Mouse (Mus musculus) MEL (cell line): ENCODE results near the gene Nkiras2. TPM values are rescaled to one million over a fixed set of nuclear protein-coding genes. Genes with fewer than 3 reads are reported as not detected.

Source experiments
- DNase-seq: peaks from one replicate; pipeline ENCODE4 v3.0.0; 2011; ENCODE audit warnings: low read depth, low spot score
- H3K27ac ChIP-seq: 2 replicates; pipeline ENCODE4 v1.5.1; 2012; ENCODE audit warnings: low read depth, mild to moderate bottlenecking, control low read depth, low read length, moderate library complexity; ENCODE audit not compliant: control insufficient read depth
- H3K27me3 ChIP-seq, 2 experiments: fragments of 150-350 bp in 1 of 2; sonication (generic) in 1 of 2; 2 replicates each; pipeline ENCODE4 v1.6.1; 2012; ENCODE audit warnings: low read length in 2 of 2, mild to moderate bottlenecking in 2 of 2, improper control_type of control experiment in 1 of 2, moderate library complexity in 1 of 2; ENCODE audit not compliant: insufficient read depth in 2 of 2, control insufficient read depth in 1 of 2
- H3K36me3 ChIP-seq, 2 experiments: 2 replicates each; pipeline ENCODE4 v1.6.1; 2012 to 2014; ENCODE audit warnings: low read length in 2 of 2, improper control_type of control experiment in 1 of 2, inconsistent platforms in 1 of 2, mild to moderate bottlenecking in 1 of 2; ENCODE audit not compliant: insufficient read depth in 2 of 2, control insufficient read depth in 1 of 2
- H3K4me1 ChIP-seq, 2 experiments: fragments of 150-350 bp in 1 of 2; sonication (generic) in 1 of 2; 2 replicates each; pipeline ENCODE4 v1.6.1; 2012; ENCODE audit warnings: low read length in 2 of 2, improper control_type of control experiment in 1 of 2, mild to moderate bottlenecking in 1 of 2; ENCODE audit not compliant: insufficient read depth in 2 of 2, control insufficient read depth in 1 of 2
- H3K4me3 ChIP-seq, 2 experiments: fragments of 150-350 bp in 1 of 2; sonication (generic) in 1 of 2; 2 replicates each; pipeline ENCODE4 v1.5.1; 2012; ENCODE audit warnings: low read depth in 2 of 2, low read length in 2 of 2, mild to moderate bottlenecking in 2 of 2, moderate library complexity in 2 of 2, control low read depth in 1 of 2, improper control_type of control experiment in 1 of 2; ENCODE audit not compliant: control insufficient read depth in 1 of 2, insufficient read depth in 1 of 2
- H3K79me2 ChIP-seq: 2 replicates; pipeline ENCODE4 v1.6.1; 2012; ENCODE audit warnings: mild to moderate bottlenecking, low read length, moderate library complexity; ENCODE audit not compliant: control insufficient read depth, poor library complexity, insufficient read depth
- H3K9ac ChIP-seq: 2 replicates; pipeline ENCODE4 v1.6.1; 2012; ENCODE audit warnings: low read depth, mild to moderate bottlenecking, control low read depth, low read length, moderate library complexity; ENCODE audit not compliant: control insufficient read depth, poor library complexity, severe bottlenecking
- H3K9me3 ChIP-seq: fragments of 150-350 bp; sonication (generic); replicated peaks from 2 replicates; pipeline ENCODE4 v1.6.1; 2012; ENCODE audit warnings: mild to moderate bottlenecking, low read length, improper control_type of control experiment, moderate library complexity; ENCODE audit not compliant: insufficient read depth
- BHLHE40 ChIP-seq: IDR thresholded peaks from 2 replicates; pipeline ENCODE4 v1.6.1; 2012; ENCODE audit warnings: low read depth, mild to moderate bottlenecking, inconsistent platforms, low read length, improper control_type of control experiment, borderline replicate concordance
- CHD2 ChIP-seq: IDR thresholded peaks from 2 replicates; pipeline ENCODE4 v1.6.1; 2011; ENCODE audit warnings: low read length, improper control_type of control experiment
- CTCF ChIP-seq, 3 experiments: IDR thresholded peaks in 2 of 3; conservative IDR thresholded peaks in 1 of 3; 2 replicates each; pipeline ENCODE4 v1.5.1; 2011 to 2012; ENCODE audit warnings: low read length in 3 of 3, low read depth in 2 of 3, mild to moderate bottlenecking in 2 of 3, improper control_type of control experiment in 1 of 3, inconsistent platforms in 1 of 3, mixed read lengths in 1 of 3, moderate library complexity in 1 of 3; ENCODE audit not compliant: control insufficient read depth in 1 of 3, insufficient read depth in 1 of 3, poor library complexity in 1 of 3, severe bottlenecking in 1 of 3
- ELF1 ChIP-seq: IDR thresholded peaks from 2 replicates; pipeline ENCODE4 v1.6.1; 2014; ENCODE audit warnings: low read depth, mild to moderate bottlenecking, inconsistent platforms, low read length, improper control_type of control experiment, moderate library complexity
- EP300 ChIP-seq, 2 experiments: IDR thresholded peaks; 2 replicates each; pipeline ENCODE4 v1.6.1; 2011; ENCODE audit warnings: improper control_type of control experiment in 2 of 2, low read length in 2 of 2, low read depth in 1 of 2, mild to moderate bottlenecking in 1 of 2
- ETS1 ChIP-seq: IDR thresholded peaks from 2 replicates; pipeline ENCODE4 v1.6.1; 2012; ENCODE audit warnings: low read depth, mild to moderate bottlenecking, inconsistent platforms, low read length, improper control_type of control experiment, moderate library complexity
- HCFC1 ChIP-seq: IDR thresholded peaks from 2 replicates; pipeline ENCODE4 v1.6.1; 2012; ENCODE audit warnings: low read depth, mild to moderate bottlenecking, inconsistent platforms, low read length, improper control_type of control experiment, moderate library complexity
- JUND ChIP-seq: IDR thresholded peaks from 2 replicates; pipeline ENCODE4 v1.6.1; 2011; ENCODE audit warnings: low read depth, mild to moderate bottlenecking, improper control_type of control experiment, low read length
- KAT2A ChIP-seq: conservative IDR thresholded peaks from 2 replicates; pipeline ENCODE4 v1.6.1; 2012; ENCODE audit warnings: low read depth, low read length, improper control_type of control experiment, inconsistent platforms
- MAFK ChIP-seq: IDR thresholded peaks from 2 replicates; pipeline ENCODE4 v1.6.1; 2011; ENCODE audit warnings: low read depth, mild to moderate bottlenecking, low read length, improper control_type of control experiment, borderline replicate concordance
- MAX ChIP-seq: IDR thresholded peaks from 2 replicates; pipeline ENCODE4 v1.6.1; 2011; ENCODE audit warnings: low read length, improper control_type of control experiment
- MEF2A ChIP-seq: IDR thresholded peaks from 2 replicates; pipeline ENCODE4 v1.6.1; 2014; ENCODE audit warnings: low read depth, mild to moderate bottlenecking, inconsistent platforms, low read length, improper control_type of control experiment; ENCODE audit not compliant: poor library complexity, insufficient replicate concordance, severe bottlenecking; ENCODE audit errors: extremely low read depth
- MYB ChIP-seq: IDR thresholded peaks from 2 replicates; pipeline ENCODE4 v1.6.1; 2011; ENCODE audit warnings: mild to moderate bottlenecking, low read depth, low read length, improper control_type of control experiment
- MYC ChIP-seq: IDR thresholded peaks from 2 replicates; pipeline ENCODE4 v1.6.1; 2011; ENCODE audit warnings: low read depth, mild to moderate bottlenecking, low read length, improper control_type of control experiment, moderate library complexity
- NRF1 ChIP-seq: IDR thresholded peaks from 2 replicates; pipeline ENCODE4 v1.6.1; 2014; ENCODE audit warnings: low read depth, mild to moderate bottlenecking, inconsistent platforms, low read length, improper control_type of control experiment, moderate library complexity; ENCODE audit not compliant: poor library complexity, insufficient read depth, severe bottlenecking
- POLR2AphosphoS2 ChIP-seq: IDR thresholded peaks from 2 replicates; pipeline ENCODE4 v1.6.1; 2011; ENCODE audit warnings: low read length, improper control_type of control experiment
- RAD21 ChIP-seq: IDR thresholded peaks from 2 replicates; pipeline ENCODE4 v1.6.1; 2011; ENCODE audit warnings: mild to moderate bottlenecking, low read depth, low read length, improper control_type of control experiment
- RCOR1 ChIP-seq: IDR thresholded peaks from 2 replicates; pipeline ENCODE4 v1.6.1; 2012; ENCODE audit warnings: low read depth, mild to moderate bottlenecking, inconsistent platforms, low read length, improper control_type of control experiment
- TAL1 ChIP-seq: IDR thresholded peaks from 2 replicates; pipeline ENCODE4 v1.6.1; 2012; ENCODE audit warnings: mild to moderate bottlenecking, inconsistent platforms, low read length, moderate library complexity, mixed read lengths
- UBTF ChIP-seq: IDR thresholded peaks from 2 replicates; pipeline ENCODE4 v1.6.1; 2012; ENCODE audit warnings: low read depth, mild to moderate bottlenecking, inconsistent platforms, low read length, improper control_type of control experiment, moderate library complexity, borderline replicate concordance; ENCODE audit not compliant: insufficient read depth
- USF1 ChIP-seq: IDR thresholded peaks from 2 replicates; pipeline ENCODE4 v1.6.1; 2014; ENCODE audit warnings: low read depth, mild to moderate bottlenecking, inconsistent platforms, low read length, improper control_type of control experiment, moderate library complexity
- ZKSCAN1 ChIP-seq: IDR thresholded peaks from 2 replicates; pipeline ENCODE4 v1.6.1; 2012; ENCODE audit warnings: low read depth, mild to moderate bottlenecking, inconsistent platforms, low read length, improper control_type of control experiment, moderate library complexity
- ZMIZ1 ChIP-seq: IDR thresholded peaks from 2 replicates; pipeline ENCODE4 v1.6.1; 2012; ENCODE audit warnings: low read depth, mild to moderate bottlenecking, inconsistent platforms, low read length, improper control_type of control experiment, moderate library complexity
- polyA plus RNA-seq, 2 experiments: library from polyadenylated mRNA; stranded (reverse) in 1 of 2; unstranded in 1 of 2; fragments of >175 nt in 1 of 2; fragments of >200 nt in 1 of 2; gene quantifications; 2 replicates each; pipeline versions ENCODE4 v1.2.1 to v1.2.4; 2012; ENCODE audit warnings: low replicate concordance in 2 of 2, low read depth in 1 of 2; ENCODE audit not compliant: insufficient read length in 2 of 2, insufficient read depth in 1 of 2, missing spikeins in 1 of 2
- total RNA-seq: library from RNA; depleted of rRNA; stranded (reverse); fragments of 300-350 nt; gene quantifications from 2 replicates; pipeline ENCODE4 v1.2.3, GENCODE M21; 2012

Nkiras2 gene
- total and polyA plus RNA-seq, 3 experiments, result 37.1 to 49.9 TPM; not detected in 1

DNA sequence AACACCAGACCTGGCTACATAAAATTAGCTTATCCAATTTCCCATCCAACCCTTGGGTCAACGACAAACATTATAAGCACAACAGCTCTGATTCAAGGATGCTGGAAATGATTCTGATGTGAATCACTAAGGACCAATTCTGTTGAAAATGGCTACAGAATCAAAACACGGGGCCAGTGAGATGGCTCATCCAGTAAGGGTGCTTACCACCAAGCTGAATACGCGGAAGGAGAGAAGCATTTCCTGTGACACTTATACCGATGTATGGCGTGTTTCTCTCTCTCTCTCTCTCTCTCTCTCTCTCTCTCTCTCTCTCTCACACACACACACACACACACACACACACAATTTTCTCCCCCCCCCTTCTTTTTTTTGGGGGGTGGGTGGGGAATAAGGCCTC, 11.9 kb upstream of the Nkiras2 start:
- no peaks in the 10 kb centered on the region for H3K27me3 ChIP-seq
- no peak for TF ChIP-seq CHD2
- no peak for TF ChIP-seq RCOR1
- no peak for TF ChIP-seq MYB
- no peak for TF ChIP-seq ZKSCAN1
- no peak for TF ChIP-seq TAL1
- TF ChIP-seq ELF1, result no peak
- no peak for TF ChIP-seq MEF2A
- TF ChIP-seq JUND, result no peak
- no peak for DNase-seq
- H3K27ac ChIP-seq, result no peak overlapping the region
- no peaks in the 10 kb centered on the region for H3K9me3 ChIP-seq
- H3K4me3 ChIP-seq, result no peak overlapping the region
- H3K79me2 ChIP-seq, result peaks cover 79% of the 10 kb centered on the region
- peaks cover 15 to 39% of the 10 kb centered on the region in 2 experiments for H3K36me3 ChIP-seq
- H3K4me1 ChIP-seq, result peaks cover 2 to 8% of the 10 kb centered on the region in 2 experiments
- no peak overlapping the region for H3K9ac ChIP-seq

DNA sequence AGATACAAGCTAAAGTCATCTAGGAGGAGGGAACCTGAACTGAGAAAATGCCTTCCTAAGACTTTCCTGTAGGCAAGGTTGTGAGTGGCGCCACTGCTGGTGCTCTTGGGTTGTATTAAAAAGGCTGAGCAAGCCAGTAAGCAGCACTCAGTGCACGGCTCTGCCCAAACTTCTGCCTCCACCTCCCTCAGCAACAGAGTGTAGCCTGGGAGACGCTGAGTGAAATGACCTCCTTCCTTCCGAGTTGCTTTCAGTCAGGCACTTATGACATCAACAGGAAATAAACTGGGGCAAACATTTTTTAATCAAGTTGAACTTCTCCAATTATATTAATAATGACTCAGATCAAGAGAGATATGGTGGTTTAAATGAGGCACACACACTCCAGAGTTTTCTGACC, 10.2 kb upstream of the Nkiras2 start:
- Histone ChIP-seq H3K79me2 (peaks cover 81% of the 10 kb centered on the region), H3K36me3 (peaks cover 4 to 30% of the 10 kb centered on the region in 2 experiments), H3K4me3 (no peak overlapping the region), H3K27ac (no peak overlapping the region), H3K9ac (no peak overlapping the region), H3K9me3 (no peaks in the 10 kb centered on the region), H3K27me3 (no peaks in the 10 kb centered on the region), H3K4me1 (no peaks in the 10 kb centered on the region; a peak in 1 of 4 replicates)
- DNase-seq, result no peak
- TF ChIP-seq MAFK (no peak), NRF1 (no peak), MYB (no peak), ELF1 (no peak), UBTF (no peak)

DNA sequence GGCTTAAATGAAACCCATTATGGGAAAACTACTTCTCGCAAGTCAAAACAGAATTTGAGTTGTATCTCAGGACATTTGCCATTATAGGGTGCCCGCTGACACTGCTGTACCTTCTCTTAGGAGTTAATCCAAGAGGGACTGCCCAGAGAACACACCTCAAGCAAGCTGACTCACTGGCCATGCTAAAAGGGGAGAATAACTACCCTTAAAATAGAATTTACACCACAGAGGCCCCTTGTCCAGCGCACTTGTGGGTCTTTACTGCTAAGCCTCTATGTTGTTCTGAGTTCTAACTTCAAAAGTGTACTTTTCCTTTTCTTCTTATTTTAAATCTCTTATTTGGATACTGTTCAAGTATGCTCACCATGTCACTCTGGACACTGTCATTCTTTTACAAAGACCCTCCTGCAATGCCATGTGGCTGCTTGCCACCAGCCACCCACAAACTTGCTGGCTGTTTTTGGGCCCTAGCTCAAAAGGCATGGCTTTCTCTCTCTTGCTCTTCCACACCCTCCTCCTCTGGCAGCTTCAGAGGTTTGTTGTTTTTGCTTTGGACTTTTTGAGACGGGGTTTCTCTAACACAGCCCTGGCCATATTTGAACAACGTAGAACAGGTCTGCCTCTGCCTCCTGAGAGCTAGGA, 9.6 kb upstream of the Nkiras2 start:
- H3K36me3 ChIP-seq, result peaks cover 4 to 31% of the 10 kb centered on the region in 2 experiments
- no peak overlapping the region for H3K27ac ChIP-seq
- no peaks in the 10 kb centered on the region for H3K9me3 ChIP-seq
- no peaks in the 10 kb centered on the region for H3K27me3 ChIP-seq
- peaks cover 80% of the 10 kb centered on the region for H3K79me2 ChIP-seq
- no peak for DNase-seq
- H3K4me3 ChIP-seq, result no peak overlapping the region
- H3K9ac ChIP-seq, result no peak overlapping the region
- no peaks in the 10 kb centered on the region; a peak in 1 of 4 replicates for H3K4me1 ChIP-seq
- TF ChIP-seq ZKSCAN1 (no peak), HCFC1 (no peak), KAT2A (no peak), TAL1 (no peak), MAX (no peak), ZMIZ1 (no peak), ETS1 (no peak), ELF1 (no peak), MYC (no peak), EP300 (IDR thresholded peaks at IDR 0.05; ENCODE audit: low read depth in 1 of 2, low read length in 2 of 2) (no peak), POLR2AphosphoS2 (no peak), CHD2 (no peak), RAD21 (no peak), USF1 (no peak), BHLHE40 (no peak), CTCF (IDR thresholded peaks at IDR 0.05 in 2 of 3, conservative IDR thresholded peaks at IDR 0.05 in 1 of 3; ENCODE audit: control insufficient read depth in 1 of 3, insufficient read depth in 1 of 3, low read depth in 2 of 3, low read length in 3 of 3, poor library complexity in 1 of 3, severe bottlenecking in 1 of 3) (no peak)
